Mouse (Mus musculus): ENCODE data around the gene Hdac1. TPM values are rescaled to one million over a fixed set of nuclear protein-coding genes. Genes with fewer than 3 reads are reported as not detected.
A peak's percentile ranks its signal among the peaks of the same experiment; 100 is the strongest.

Hdac1 gene
- polyA plus RNA-seq, 1 experiment: 201 TPM

- no peaks in the 10 kb centered on the region; the same call in 1 of the 2 replicates for H3K27me3 ChIP-seq (ENCODE audit: control insufficient read depth, insufficient read depth, low read length)
- peak; percentile 12 for DNase-seq
- TF ChIP-seq CTCF (IDR thresholded peaks at IDR 0.05; ENCODE audit: borderline replicate concordance, control insufficient read depth, extremely low read depth, insufficient read depth, low read length, poor library complexity) (no peak), POLR2A (IDR thresholded peaks at IDR 0.05; ENCODE audit: control insufficient read depth, extremely low read depth, insufficient read depth, low read length, poor library complexity) (no peak)
- peaks cover 11% of the 10 kb centered on the region for H3K4me1 ChIP-seq (replicated peaks; ENCODE audit: control insufficient read depth, insufficient read depth, low read length)
- peak within 1 kb of the TSS; percentile 4; the same call in 1 of the 2 replicates for H3K4me3 ChIP-seq (ENCODE audit: control insufficient read depth, insufficient read depth, low read length)
- H3K27ac ChIP-seq (ENCODE audit: control insufficient read depth, insufficient read depth, low read length): no peak within 1 kb of the TSS
- 39% methylated on average over 70 of the region's 70 CpGs for WGBS
- peaks cover 14% of the 10 kb centered on the region for H3K36me3 ChIP-seq (ENCODE audit: control insufficient read depth, insufficient read depth, low read length)
These were observed 51.3 kb downstream of the Hdac1 start, which contains the start of the genes Tssk3 and Fam229a for GRCm38 (mm10) chr4:129490972-129491880. Gene Tssk3, minus strand, starts transcription at chr4:129491022. Gene Fam229a, plus strand, starts transcription at chr4:129491190.

DNA sequence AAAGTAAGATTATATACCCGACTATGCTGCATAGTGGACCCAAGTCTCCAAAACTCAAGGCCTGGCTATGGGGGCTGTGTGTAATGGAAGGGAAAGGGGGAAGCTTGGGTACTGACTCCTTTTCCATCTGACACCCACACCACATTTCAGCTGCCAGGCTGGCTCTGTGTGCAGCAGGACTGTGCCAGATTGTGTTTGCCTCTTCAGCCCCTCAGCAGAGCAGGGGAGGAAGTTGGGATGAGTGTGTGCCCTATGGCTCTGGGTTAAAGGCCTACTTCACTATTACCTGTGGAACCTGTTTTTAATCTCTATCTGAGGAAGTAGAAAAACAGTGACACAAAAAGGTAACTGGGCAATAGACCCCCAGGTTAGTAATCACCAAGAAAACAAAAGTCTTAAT is 61.4 kb downstream of the Hdac1 start:
- DNase-seq: no peak
- H3K4me1 ChIP-seq (replicated peaks; ENCODE audit: control insufficient read depth, insufficient read depth, low read length): no peaks in the 10 kb centered on the region
- no peak for TF ChIP-seq CTCF (IDR thresholded peaks at IDR 0.05; ENCODE audit: borderline replicate concordance, control insufficient read depth, extremely low read depth, insufficient read depth, low read length, poor library complexity)
- no peak for TF ChIP-seq POLR2A (IDR thresholded peaks at IDR 0.05; ENCODE audit: control insufficient read depth, extremely low read depth, insufficient read depth, low read length, poor library complexity)
- 93% methylated on average over 1 of the region's 1 CpGs for WGBS
- H3K27me3 ChIP-seq (ENCODE audit: control insufficient read depth, insufficient read depth, low read length): no peaks in the 10 kb centered on the region
- H3K27ac ChIP-seq (ENCODE audit: control insufficient read depth, insufficient read depth, low read length): no peak overlapping the region
- H3K36me3 ChIP-seq (ENCODE audit: control insufficient read depth, insufficient read depth, low read length): peaks cover 31% of the 10 kb centered on the region
- no peak overlapping the region for H3K4me3 ChIP-seq (ENCODE audit: control insufficient read depth, insufficient read depth, low read length)

GRCm38 (mm10) chr4:129479863-129480262 is 62.6 kb downstream of the Hdac1 start:
- no peaks in the 10 kb centered on the region for H3K27me3 ChIP-seq (ENCODE audit: control insufficient read depth, insufficient read depth, low read length)
- TF ChIP-seq CTCF (IDR thresholded peaks at IDR 0.05; ENCODE audit: borderline replicate concordance, control insufficient read depth, extremely low read depth, insufficient read depth, low read length, poor library complexity): no peak
- no peak for TF ChIP-seq POLR2A (IDR thresholded peaks at IDR 0.05; ENCODE audit: control insufficient read depth, extremely low read depth, insufficient read depth, low read length, poor library complexity)
- 94% methylated on average over 3 of the region's 3 CpGs for WGBS
- no peak overlapping the region for H3K27ac ChIP-seq (ENCODE audit: control insufficient read depth, insufficient read depth, low read length)
- no peaks in the 10 kb centered on the region for H3K4me1 ChIP-seq (replicated peaks; ENCODE audit: control insufficient read depth, insufficient read depth, low read length)
- H3K4me3 ChIP-seq (ENCODE audit: control insufficient read depth, insufficient read depth, low read length): no peak overlapping the region
- H3K36me3 ChIP-seq (ENCODE audit: control insufficient read depth, insufficient read depth, low read length): peaks cover 28% of the 10 kb centered on the region
- no peak for DNase-seq

DNA sequence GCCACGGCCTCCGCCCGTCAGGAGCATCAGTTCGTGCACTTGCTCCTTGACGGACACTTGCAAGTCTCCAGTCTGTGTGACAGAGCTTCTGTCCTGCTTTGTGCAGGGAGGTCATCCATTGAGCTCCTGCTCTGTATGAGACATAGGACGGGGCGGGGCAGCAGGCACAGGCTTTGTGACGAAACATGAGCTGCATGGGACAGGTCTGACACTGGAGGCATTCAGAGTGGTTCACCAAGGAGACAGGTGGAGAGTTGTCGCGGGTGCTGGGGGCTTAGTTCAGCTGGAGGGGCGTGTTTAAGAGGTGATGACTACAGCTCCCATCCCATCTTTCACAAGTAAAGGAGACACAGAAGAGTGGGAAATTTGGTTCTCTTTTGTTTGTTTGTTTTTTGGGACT is 66.5 kb downstream of the Hdac1 start:
- TF ChIP-seq POLR2A (IDR thresholded peaks at IDR 0.05; ENCODE audit: control insufficient read depth, extremely low read depth, insufficient read depth, low read length, poor library complexity) (no peak), CTCF (IDR thresholded peaks at IDR 0.05; ENCODE audit: borderline replicate concordance, control insufficient read depth, extremely low read depth, insufficient read depth, low read length, poor library complexity) (no peak)
- DNase-seq: no peak

More for the DNA sequence above, 66.5 kb downstream of the Hdac1 start:
- Histone ChIP-seq H3K27me3 (ENCODE audit: control insufficient read depth, insufficient read depth, low read length) (no peaks in the 10 kb centered on the region), H3K4me3 (ENCODE audit: control insufficient read depth, insufficient read depth, low read length) (no peak overlapping the region), H3K27ac (ENCODE audit: control insufficient read depth, insufficient read depth, low read length) (no peak overlapping the region), H3K4me1 (replicated peaks; ENCODE audit: control insufficient read depth, insufficient read depth, low read length) (no peaks in the 10 kb centered on the region), H3K36me3 (ENCODE audit: control insufficient read depth, insufficient read depth, low read length) (peaks cover 47% of the 10 kb centered on the region)
- WGBS: 96% methylated on average over 11 of the region's 11 CpGs

Other genes with a start within 250 kb of the Hdac1 start
- 55.5 and 61.0 TPM in 2 replicates for gene Rbbp4, start 207.3 kb downstream of the Hdac1 start, polyA plus RNA-seq (2012; rRNA removed)
- gene Zbtb8os, start 207.0 kb downstream of the Hdac1 start, polyA plus RNA-seq (2012; rRNA removed): 14.3 and 14.4 TPM in 2 replicates
- gene Zbtb8a, start 164.6 kb downstream of the Hdac1 start, polyA plus RNA-seq (2012; rRNA removed): 3.3 and 3.6 TPM in 2 replicates
- gene Zbtb8b, start 101.9 kb downstream of the Hdac1 start, polyA plus RNA-seq (2012; rRNA removed): 0.20 and 0.36 TPM in 2 replicates
- 21.5 and 27.1 TPM in 2 replicates for gene Bsdc1, start 81.1 kb downstream of the Hdac1 start, polyA plus RNA-seq (2012; rRNA removed)
- gene Tssk3, start 51.7 kb downstream of the Hdac1 start, polyA plus RNA-seq (2012; rRNA removed): not detected in 2 replicates
- gene Fam229a, start 51.5 kb downstream of the Hdac1 start, polyA plus RNA-seq (2012; rRNA removed): 0.92 and 1.1 TPM in 2 replicates
- gene Marcksl1, start 29.1 kb downstream of the Hdac1 start, polyA plus RNA-seq (2012; rRNA removed): 152 and 190 TPM in 2 replicates
- 1,584 and 1,845 TPM in 2 replicates for gene Lck, start 30.9 kb upstream of the Hdac1 start, polyA plus RNA-seq (2012; rRNA removed)
- 2.6 and 3.0 TPM in 2 replicates for gene Fam167b, start 35.8 kb upstream of the Hdac1 start, polyA plus RNA-seq (2012; rRNA removed)
- 331 and 350 TPM in 2 replicates for gene Eif3i, start 57.9 kb upstream of the Hdac1 start, polyA plus RNA-seq (2012; rRNA removed)
- gene Tmem234, start 58.0 kb upstream of the Hdac1 start, polyA plus RNA-seq (2012; rRNA removed): 243 and 257 TPM in 2 replicates
- gene Dcdc2b, start 71.5 kb upstream of the Hdac1 start, polyA plus RNA-seq (2012; rRNA removed): 4.9 and 7.0 TPM in 2 replicates
- gene Iqcc, start 76.4 kb upstream of the Hdac1 start, polyA plus RNA-seq (2012; rRNA removed): 73.8 and 78.8 TPM in 2 replicates
- gene Ccdc28b, start 81.2 kb upstream of the Hdac1 start, polyA plus RNA-seq (2012; rRNA removed): 34.8 and 35.3 TPM in 2 replicates
- 70.1 and 70.8 TPM in 2 replicates for gene Txlna, start 98.4 kb upstream of the Hdac1 start, polyA plus RNA-seq (2012; rRNA removed)
- gene Kpna6, start 130.1 kb upstream of the Hdac1 start, polyA plus RNA-seq (2012; rRNA removed): 32.5 and 34.2 TPM in 2 replicates
- gene Tmem39b, start 154.1 kb upstream of the Hdac1 start, polyA plus RNA-seq (2012; rRNA removed): 68.1 and 69.6 TPM in 2 replicates
- 126 and 209 TPM in 2 replicates for gene Khdrbs1, start 199.6 kb upstream of the Hdac1 start, polyA plus RNA-seq (2012; rRNA removed)